Mouse (Mus musculus) heart, adult 8-10 months (tissue): ENCODE data around the gene Cacng2. TPM values are rescaled to one million over a fixed set of nuclear protein-coding genes. Genes with fewer than 3 reads are reported as not detected.
"Not testable (repeated sequence)": the region's sequence is repeated elsewhere in the genome, so short reads cannot be mapped to it uniquely, and the experiment has no call there.

ENCODE experiments used
- DNase-seq: peaks from one replicate; pipeline ENCODE4 v3.0.0; 2022; ENCODE audit warnings: low spot score
- total RNA-seq, 4 experiments: library from RNA; stranded (reverse); gene quantifications; 2 replicates each; pipeline ENCODE4 v1.2.4; 2022

Gene Cacng2
- total RNA-seq, 4 experiments from 2014 or later = not detected

- no peak for DNase-seq
Measured at GRCm38 (mm10) chr15:78024211-78024610, 95.6 kb downstream of the Cacng2 start.

DNA sequence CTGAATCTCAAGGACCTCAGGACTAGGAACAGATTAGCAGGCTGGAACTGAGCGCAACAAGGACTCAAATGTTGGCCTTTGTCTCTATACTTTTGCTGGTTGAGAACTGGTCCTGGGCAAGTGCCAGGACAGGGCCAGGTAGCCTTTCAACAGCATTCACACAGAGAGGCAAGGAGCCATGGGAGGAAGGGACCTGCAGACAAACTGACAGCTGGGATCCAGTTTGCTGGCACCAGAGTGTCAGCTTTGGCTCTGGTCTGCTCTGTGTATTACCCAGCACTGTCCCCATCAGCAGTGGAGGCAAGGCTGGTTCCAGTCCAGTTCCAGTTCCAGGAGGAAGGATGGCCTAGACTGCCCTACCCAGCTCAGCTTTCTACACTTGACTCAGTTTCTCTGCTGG, 105.8 kb downstream of the Cacng2 start:
- no peak for DNase-seq

DNA sequence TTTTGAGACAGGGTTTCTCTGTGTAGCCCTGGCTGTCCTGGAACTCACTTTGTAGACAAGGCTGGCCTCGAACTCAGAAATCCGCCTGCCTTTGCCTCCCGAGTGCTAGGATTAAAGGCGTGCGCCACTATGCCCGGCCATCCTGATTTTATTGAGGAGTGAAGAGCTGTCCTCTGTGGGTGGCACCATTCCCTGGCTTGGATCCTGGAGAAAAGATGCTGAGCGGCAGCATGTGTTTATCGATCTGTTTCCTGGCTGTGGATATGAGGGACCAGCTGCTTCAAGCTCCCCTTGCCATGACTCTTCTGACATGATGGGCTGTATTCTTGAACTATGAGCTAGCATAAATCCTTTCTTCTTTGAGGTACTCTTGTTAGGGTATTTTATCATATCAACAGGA, 111.6 kb downstream of the Cacng2 start:
- DNase-seq = not testable (repeated sequence)

GRCm38 (mm10) chr15:78003929-78004328, 115.9 kb downstream of the Cacng2 start:
- DNase-seq = no peak

DNA sequence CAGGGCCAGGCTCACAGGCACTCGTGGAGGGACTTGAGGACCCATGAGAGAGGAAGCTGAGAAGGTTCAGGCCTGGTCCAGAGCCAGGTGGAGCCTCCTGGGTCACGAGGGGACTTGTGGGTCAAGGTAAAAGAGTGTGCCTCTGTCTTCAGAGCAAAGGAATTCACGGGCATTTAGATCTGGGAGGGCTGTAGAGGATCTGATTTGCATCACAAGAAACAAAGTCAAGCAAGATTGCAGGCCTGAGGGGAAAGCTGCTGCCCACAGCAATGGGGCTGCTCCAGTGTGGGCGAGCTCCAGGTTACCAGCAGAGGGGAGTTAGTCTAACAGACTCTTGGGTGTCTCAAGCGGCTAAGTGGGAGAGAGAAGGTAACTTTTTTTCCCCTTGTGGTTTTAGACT, 118.4 kb downstream of the Cacng2 start:
- no peak for DNase-seq

GRCm38 (mm10) chr15:77988541-77988940, 131.3 kb downstream of the Cacng2 start:
- no peak for DNase-seq

- DNase-seq = no peak
Measured at GRCm38 (mm10) chr15:77983391-77983790, 136.4 kb downstream of the Cacng2 start.

DNA sequence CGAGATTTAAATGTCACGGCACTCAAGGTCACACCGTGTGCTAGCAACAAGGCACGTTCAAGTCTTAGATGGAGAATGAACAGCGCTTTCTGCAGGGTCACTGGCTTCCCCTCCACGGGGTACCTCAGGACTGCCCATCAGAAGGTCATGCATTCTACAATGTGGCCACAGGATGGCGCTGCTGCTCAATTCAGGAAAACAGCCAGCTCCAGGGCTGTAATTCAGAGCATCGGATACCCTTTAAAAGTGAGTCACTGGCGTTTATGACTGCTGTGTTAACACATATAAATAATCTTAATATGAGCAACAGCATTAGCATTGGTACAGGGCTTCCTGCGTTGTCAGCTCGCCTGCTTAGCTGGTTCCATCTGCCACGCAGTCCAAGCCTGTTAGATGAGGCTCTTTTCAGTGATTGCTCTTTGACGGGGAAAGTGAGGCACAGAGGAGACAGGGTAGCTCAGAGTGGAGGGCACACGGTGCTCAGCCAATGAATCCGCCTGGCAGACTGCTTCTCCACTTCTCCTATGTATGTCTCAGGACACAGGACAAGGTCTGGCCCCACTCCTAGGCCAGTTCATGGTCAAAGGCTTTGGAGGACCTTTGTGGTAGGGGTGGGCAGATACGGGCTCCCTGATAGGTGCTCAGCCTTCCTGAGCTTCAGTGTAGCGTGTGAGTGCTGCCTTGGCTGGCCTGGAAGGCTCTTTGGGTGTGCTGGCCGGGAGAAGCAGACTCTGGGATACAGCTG, 137.5 kb downstream of the Cacng2 start:
- no peak for DNase-seq

DNA sequence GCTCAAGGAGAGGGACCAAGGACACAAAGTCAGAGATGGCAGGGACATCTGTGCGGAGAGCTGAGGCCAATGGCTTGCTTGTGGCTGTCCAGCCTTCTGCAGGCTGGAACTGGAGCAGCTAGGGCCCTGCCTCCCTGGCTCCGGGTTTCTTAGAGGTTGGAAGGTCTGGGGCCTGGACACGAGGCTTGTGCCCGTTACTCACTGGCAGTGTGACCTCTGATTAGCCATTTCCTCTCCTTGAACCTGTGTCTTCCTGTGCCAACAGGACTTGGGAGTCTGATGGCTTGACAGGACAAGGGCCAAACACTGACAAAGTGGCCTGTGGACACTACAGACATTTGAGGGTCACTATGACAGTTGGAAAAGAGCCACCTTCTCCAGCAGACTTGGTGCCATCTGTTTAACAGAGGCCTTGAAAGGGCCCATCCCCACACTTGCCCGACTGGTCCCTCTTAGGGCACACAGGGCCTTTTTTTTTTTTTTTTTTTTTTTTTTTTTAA, 138.6 kb downstream of the Cacng2 start:
- no peak for DNase-seq

DNA sequence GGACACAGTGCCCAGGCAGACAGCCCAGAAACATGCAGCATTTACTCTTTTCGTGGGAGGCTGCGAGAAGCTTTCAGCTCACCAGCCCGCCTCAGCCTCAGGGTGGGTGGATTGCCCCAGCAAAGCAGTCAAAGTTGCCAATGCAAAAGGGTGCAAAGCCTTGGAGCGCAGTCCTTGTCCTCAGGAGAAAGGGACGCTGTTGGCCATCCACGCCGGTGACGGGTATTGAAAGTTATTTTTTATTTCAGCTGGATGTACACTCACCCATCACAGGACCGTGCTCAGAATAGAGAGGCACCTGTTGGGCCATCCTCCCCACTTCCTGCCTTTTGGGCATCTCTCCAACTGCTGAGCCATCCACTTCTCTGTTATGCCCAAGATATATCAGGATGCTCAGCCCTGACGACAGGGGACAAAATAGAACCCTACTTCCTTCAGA, 140.4 kb downstream of the Cacng2 start:
- no peak for DNase-seq

- no peak for DNase-seq
Measured at GRCm38 (mm10) chr15:77977663-77978062, 142.2 kb downstream of the Cacng2 start.

- no peak for DNase-seq
Measured at GRCm38 (mm10) chr15:77974165-77974841, 145.5 kb downstream of the Cacng2 start.

- DNase-seq = peak; percentile 96
Measured at GRCm38 (mm10) chr15:77970470-77971292, 149.1 kb downstream of the Cacng2 start, which contains the start of gene Eif3d. Gene Eif3d (minus strand): TSS chr15:77970813.

- DNase-seq = no peak
Measured at GRCm38 (mm10) chr15:77969940-77970469, 149.8 kb downstream of the Cacng2 start.

DNA sequence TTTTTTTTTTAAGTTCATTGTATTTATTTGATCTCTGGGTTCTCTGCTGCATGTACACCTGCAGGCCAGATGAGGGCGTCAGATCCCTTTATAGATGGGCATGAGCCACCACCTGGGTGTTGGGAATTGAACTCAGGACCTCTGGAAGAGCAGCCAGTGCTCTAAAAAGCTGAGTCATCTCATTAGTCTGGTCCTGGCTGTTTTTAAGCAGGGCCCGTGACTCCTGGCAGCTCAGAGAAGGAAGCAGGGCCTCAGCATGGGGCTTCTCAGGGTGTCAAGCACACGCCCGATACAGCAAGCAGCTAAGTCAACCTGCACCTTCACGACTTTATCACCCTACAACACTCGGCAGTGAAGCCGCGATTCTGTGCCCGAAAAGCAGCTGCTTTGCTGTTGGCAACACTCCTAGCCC, 154.7 kb downstream of the Cacng2 start:
- no peak for DNase-seq

DNA sequence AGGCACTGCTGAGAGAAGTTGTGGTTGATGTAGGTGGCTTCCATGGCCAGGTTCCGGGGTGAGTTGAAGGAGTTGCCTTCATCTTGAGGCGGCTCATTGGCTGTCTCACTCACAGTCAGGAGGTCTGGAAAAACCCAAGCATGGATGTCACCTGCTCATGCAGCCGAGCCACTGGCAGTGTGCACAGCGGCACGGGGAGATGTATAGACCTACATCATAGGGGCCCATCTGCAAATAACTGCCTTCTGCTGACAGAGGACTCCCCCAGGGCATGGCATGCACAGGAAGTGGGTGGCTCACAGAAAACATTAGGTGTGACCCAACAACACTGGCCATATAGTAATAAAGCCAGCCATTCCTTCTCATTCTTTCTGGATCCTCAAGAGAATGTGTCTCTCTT, 157.4 kb downstream of the Cacng2 start:
- no peak for DNase-seq

DNA sequence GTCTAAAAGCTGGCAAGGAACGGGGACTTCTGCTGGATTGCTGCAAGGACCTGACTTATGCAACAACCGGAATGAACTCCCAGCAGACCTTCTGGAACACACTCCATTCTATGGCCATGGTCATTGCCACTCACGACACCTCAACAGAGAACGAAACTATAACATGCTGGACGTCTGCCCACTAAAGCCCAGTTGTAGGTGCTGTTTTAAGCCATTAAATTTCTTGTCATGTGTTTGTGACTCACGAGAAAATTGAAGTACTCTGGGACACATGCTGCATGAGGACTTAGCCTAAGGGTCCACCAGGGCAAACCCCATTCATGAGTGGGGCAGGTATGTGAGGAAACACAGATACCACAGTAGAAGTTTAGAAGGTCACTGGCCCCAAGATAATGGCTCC, 159.1 kb downstream of the Cacng2 start:
- no peak for DNase-seq

DNA sequence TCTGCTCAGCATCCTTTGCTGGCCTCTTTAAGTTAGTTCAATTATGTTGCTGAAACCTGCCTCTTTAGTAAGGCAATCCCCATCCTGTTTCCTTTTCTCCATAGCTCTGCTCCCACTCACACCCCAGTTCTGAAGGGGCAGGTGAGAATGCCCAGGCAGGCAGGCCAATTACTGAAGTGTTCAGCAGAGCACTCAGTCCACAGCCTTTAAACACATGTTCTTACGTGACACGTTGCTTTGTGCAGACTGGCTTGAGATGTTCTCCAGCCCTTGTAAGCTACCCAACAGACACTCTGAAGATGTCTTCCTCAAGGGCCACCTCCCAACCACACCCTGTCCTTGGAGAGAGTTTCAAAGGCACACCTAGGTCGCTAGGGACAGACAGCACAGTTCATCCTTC, 161.8 kb downstream of the Cacng2 start:
- DNase-seq = no peak

DNA sequence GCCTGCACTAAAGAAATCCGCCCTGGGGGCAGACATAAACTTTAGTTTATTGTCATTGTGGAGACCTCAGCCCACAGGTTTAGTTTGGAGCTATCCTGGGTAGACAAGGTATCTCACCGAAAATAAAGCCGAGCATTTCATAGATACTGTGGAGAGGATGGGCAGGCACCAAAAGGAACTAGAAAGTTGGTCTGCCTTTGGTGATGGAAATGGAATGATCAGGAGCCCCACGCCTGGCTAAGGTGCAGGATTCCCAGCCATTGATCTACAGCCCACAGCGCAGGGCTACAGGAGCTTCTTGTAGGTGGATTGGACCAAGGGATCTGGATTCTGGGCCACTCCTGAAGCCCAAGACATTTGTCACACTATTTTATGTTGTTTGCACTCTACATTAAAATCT, 162.2 kb downstream of the Cacng2 start:
- DNase-seq = no peak

- peak; percentile 57 for DNase-seq
Measured at GRCm38 (mm10) chr15:77956404-77956901, 163.4 kb downstream of the Cacng2 start, which contains the start of gene Foxred2. Gene Foxred2 (minus strand): TSS chr15:77956722.
